Mouse (Mus musculus): ENCODE results near the gene Tspyl3. TPM values are rescaled to one million over a fixed set of nuclear protein-coding genes. Genes with fewer than 3 reads are reported as not detected.

The Tspyl3 gene
- polyA plus RNA-seq, 1 experiment from 2014 or later = 20.8 TPM

DNA sequence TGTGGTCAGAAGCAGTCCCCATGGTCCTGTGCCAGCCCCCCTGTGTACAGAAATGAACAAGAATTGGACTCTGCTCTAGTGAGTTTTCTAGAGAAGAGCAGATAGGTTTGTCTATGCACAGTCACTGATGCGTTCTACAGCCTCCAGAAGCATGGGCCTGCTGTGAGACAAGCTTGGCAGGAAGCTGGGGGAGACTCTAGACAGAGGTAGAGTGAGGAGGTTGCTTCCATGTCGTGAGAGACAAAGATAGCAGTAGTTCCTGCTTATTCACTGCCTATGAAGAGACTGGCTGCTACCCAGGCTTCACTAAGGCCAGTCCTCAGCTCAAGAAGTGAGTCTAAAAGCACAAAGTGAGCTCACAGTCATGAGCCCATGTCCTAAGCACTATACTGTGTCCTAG lies 34.0 kb downstream of the Tspyl3 start:
- H3K27ac ChIP-seq (replicated peaks) = no peak overlapping the region
- H3K4me1 ChIP-seq (replicated peaks) = no peaks in the 10 kb centered on the region
- no peak for ATAC-seq (ENCODE audit: low read depth)
- H3K27me3 ChIP-seq = no peaks in the 10 kb centered on the region
- no peak overlapping the region for H3K9ac ChIP-seq
- H3K36me3 ChIP-seq = peaks cover 93% of the 10 kb centered on the region
- no peaks in the 10 kb centered on the region for H3K9me3 ChIP-seq
- no peak overlapping the region for H3K4me2 ChIP-seq
- no peak overlapping the region for H3K4me3 ChIP-seq
- WGBS = 82% methylated on average over 2 of the region's 2 CpGs

DNA sequence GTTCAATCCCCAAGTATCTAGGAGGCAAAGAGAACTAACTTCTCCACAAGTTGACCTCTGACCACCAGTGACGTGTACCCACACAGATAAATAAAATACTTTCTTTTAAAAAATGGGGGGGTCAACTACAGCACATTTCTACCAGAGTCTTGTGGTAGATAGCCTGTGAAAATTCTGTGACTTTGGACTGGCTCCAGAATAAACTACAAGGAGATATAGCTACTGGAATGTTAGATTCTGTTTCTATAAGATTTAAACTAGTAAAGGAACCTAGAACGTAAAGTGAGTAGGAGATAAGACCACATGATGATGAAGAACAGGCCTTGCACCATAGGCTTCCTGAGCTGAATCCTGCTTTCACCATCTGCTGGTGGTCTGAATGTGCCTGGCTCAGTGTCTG lies 37.4 kb downstream of the Tspyl3 start:
- Histone ChIP-seq H3K36me3 (peaks cover 98% of the 10 kb centered on the region), H3K4me2 (no peak overlapping the region), H3K9ac (no peak overlapping the region), H3K27ac (replicated peaks) (no peak overlapping the region), H3K4me1 (replicated peaks) (no peaks in the 10 kb centered on the region), H3K27me3 (no peaks in the 10 kb centered on the region), H3K4me3 (no peak overlapping the region), H3K9me3 (no peaks in the 10 kb centered on the region)
- ATAC-seq (ENCODE audit: low read depth) = no peak
- 94% methylated on average over 2 of the region's 2 CpGs for WGBS

DNA sequence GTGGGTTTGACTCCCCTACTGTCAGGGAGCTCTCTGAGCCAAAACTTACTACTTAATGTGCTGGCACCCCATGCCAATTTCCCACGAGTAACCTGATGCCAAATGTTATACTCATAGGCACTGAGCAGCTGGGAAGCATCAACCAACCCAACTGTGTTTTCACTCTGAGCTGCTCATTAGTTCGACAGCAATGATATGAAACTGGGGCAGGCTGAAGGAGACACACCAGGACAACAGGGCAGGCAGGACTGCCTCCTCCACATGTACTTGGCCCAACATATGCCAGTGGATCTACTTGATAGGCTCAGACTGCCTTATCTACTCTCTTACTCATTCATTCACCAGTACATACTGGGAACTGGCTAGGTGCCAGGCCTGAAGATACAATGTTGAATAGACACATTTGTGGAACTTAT lies 39.1 kb downstream of the Tspyl3 start:
- Histone ChIP-seq H3K4me2 (no peak overlapping the region), H3K4me1 (replicated peaks) (no peaks in the 10 kb centered on the region), H3K4me3 (no peak overlapping the region), H3K27ac (replicated peaks) (no peak overlapping the region), H3K27me3 (no peaks in the 10 kb centered on the region), H3K36me3 (peaks cover 98% of the 10 kb centered on the region), H3K9ac (no peak overlapping the region), H3K9me3 (no peaks in the 10 kb centered on the region)
- no peak for ATAC-seq (ENCODE audit: low read depth)
- 90% methylated on average over 2 of the region's 2 CpGs for WGBS

DNA sequence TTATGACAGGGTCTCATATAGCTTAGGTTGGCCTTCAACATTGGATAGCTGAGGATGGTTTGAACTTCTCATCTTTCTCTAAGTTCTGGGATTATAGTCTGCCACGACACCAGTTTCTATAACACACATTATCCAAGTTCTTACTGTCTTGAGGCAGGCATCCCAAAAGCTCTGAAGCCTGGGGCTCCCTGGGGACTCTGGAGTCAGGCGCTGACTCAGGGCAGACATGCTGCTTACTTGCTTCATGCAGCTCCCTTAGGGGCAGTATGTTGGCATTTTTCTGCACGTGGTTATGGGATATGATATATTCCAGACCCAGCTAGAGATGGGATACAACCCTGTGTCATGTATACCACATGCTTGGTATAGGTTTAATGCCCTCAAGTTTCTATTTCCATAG lies 45.3 kb downstream of the Tspyl3 start:
- WGBS = 63% methylated on average over 3 of the region's 3 CpGs
- H3K36me3 ChIP-seq = peaks cover 58% of the 10 kb centered on the region

DNA sequence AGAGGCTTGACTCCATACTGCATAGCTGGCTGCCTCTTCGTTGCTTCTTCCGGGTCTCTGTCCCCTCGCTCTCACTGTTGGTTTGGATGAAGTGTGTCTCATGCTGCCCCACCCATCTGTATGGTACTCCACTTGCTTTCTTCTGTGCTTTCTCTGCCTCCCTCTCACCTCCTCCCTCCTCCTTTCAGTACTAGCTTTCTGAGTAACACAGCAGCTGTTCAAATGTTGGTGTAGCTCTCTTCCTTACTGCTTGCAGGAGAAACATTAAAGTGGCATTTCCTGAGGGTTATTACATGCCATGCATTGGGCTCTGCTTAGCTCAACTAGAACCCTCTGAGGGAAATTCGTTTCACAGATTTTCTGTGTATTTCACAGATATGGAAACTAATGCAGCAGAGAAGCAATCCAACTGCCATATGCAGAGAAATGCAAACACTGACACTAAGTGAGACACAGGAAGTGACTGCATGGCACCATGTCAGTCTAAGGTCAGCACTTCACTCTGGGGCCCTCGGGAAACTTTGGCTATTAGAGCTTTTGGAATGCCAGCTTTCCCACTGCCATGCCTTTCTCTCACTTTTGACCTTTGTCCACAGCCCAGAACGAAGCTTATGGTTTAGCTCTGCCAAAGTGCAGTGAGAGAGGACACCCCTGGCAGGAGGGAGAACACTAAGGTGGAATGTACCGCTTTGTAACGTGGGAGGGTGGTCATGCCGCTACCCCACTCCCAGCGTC lies 45.9 kb downstream of the Tspyl3 start:
- Histone ChIP-seq H3K4me2 (no peak overlapping the region), H3K4me3 (no peak overlapping the region), H3K9ac (no peak overlapping the region), H3K4me1 (replicated peaks) (no peaks in the 10 kb centered on the region), H3K27ac (replicated peaks) (no peak overlapping the region), H3K27me3 (no peaks in the 10 kb centered on the region), H3K9me3 (no peaks in the 10 kb centered on the region), H3K36me3 (peaks cover 52% of the 10 kb centered on the region)
- 86% methylated on average over 10 of the region's 10 CpGs for WGBS
- no peak for ATAC-seq (ENCODE audit: low read depth)

More for the DNA sequence above, 45.3 kb downstream of the Tspyl3 start:
- Histone ChIP-seq H3K4me1 (replicated peaks) (no peaks in the 10 kb centered on the region), H3K27me3 (no peaks in the 10 kb centered on the region), H3K9me3 (no peaks in the 10 kb centered on the region), H3K27ac (replicated peaks) (no peak overlapping the region), H3K9ac (no peak overlapping the region), H3K4me2 (no peak overlapping the region), H3K4me3 (no peak overlapping the region)
- ATAC-seq (ENCODE audit: low read depth) = no peak

DNA sequence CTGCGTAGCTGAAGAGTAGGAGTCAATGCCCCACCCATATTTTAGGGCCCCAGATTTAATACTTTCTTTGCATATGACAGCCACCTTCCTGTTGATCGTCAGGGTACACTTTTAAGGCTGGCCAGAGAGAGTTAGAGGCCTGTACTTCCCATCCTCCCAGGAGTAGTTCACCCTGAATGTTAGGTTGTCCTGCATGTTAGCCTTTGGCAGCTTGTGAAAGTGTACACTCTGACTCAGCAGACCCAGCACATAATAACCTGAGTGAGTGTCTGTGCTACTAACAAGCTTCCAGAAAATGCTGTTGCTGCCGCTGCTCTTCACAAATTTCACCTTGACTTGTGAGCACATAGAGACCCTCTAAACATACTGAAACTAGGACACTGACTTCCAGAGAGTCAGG lies 48.1 kb downstream of the Tspyl3 start:
- Histone ChIP-seq H3K36me3 (peaks cover 31% of the 10 kb centered on the region), H3K9me3 (no peaks in the 10 kb centered on the region), H3K27me3 (no peaks in the 10 kb centered on the region), H3K4me1 (replicated peaks) (no peaks in the 10 kb centered on the region), H3K4me3 (no peak overlapping the region), H3K9ac (no peak overlapping the region), H3K4me2 (no peak overlapping the region), H3K27ac (replicated peaks) (no peak overlapping the region)
- no peak for ATAC-seq (ENCODE audit: low read depth)
- WGBS = 90% methylated on average over 3 of the region's 3 CpGs

DNA sequence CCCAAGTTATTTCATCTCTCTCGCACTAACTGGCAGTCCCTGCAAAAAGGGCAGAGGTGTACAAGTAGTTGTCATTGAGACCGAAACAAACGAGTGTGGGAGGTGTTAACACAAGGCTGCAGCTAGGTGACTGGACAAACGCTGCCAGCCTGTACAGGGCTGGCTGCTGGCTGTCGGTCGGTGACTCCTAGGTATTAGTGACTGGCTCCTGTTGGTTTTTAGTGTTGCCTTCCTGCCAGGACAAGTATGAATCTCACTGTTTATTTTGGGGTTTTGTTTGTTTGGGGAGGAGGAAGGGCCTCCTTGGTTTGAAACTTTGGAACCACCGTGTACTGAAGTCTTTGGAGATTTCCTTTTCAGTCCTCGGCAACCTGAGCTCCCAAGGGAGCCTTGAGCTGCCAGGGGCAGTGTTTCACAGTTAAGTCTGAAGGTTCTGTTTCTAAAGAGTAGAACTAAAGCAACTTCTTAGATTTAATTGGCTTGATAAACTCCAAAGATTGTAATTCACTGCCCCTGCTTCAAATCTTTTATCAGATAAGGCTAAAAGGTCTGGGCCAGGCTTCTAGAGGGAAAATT lies 49.2 kb downstream of the Tspyl3 start:
- Histone ChIP-seq H3K27me3 (no peaks in the 10 kb centered on the region), H3K4me2 (no peak overlapping the region), H3K4me3 (no peak overlapping the region), H3K4me1 (replicated peaks) (no peaks in the 10 kb centered on the region), H3K9ac (no peak overlapping the region), H3K27ac (replicated peaks) (no peak overlapping the region), H3K9me3 (no peaks in the 10 kb centered on the region), H3K36me3 (peaks cover 21% of the 10 kb centered on the region)
- WGBS = 77% methylated on average over 8 of the region's 8 CpGs
- ATAC-seq (ENCODE audit: low read depth) = no peak

Other genes starting within 250 kb of the Tspyl3 start
- 192 and 206 TPM in 2 replicates for gene Pdrg1, start 210.0 kb downstream of the Tspyl3 start, polyA plus RNA-seq (2015; fragmentation: Nextera tagmentation; extraction: Ambion mirVana)
- 1.5 and 2.3 TPM in 2 replicates for gene Xkr7, start 193.6 kb downstream of the Tspyl3 start, polyA plus RNA-seq (2015; fragmentation: Nextera tagmentation; extraction: Ambion mirVana)
- gene Ccm2l, start 159.5 kb downstream of the Tspyl3 start, polyA plus RNA-seq (2015; fragmentation: Nextera tagmentation; extraction: Ambion mirVana) = 2.4 and 3.4 TPM in 2 replicates
- gene Hck, start 117.0 kb downstream of the Tspyl3 start, polyA plus RNA-seq (2015; fragmentation: Nextera tagmentation; extraction: Ambion mirVana) = 2.3 and 3.1 TPM in 2 replicates
- 69.7 and 81.7 TPM in 2 replicates for gene Tm9sf4, start 64.1 kb downstream of the Tspyl3 start, polyA plus RNA-seq (2015; fragmentation: Nextera tagmentation; extraction: Ambion mirVana)
- gene Plagl2, start 16.0 kb upstream of the Tspyl3 start, polyA plus RNA-seq (2015; fragmentation: Nextera tagmentation; extraction: Ambion mirVana) = 7.1 and 8.3 TPM in 2 replicates
- gene Pofut1, start 16.1 kb upstream of the Tspyl3 start, polyA plus RNA-seq (2015; fragmentation: Nextera tagmentation; extraction: Ambion mirVana) = 4.9 and 5.5 TPM in 2 replicates
- gene Kif3b, start 66.0 kb upstream of the Tspyl3 start, polyA plus RNA-seq (2015; fragmentation: Nextera tagmentation; extraction: Ambion mirVana) = 16.7 and 17.2 TPM in 2 replicates
- 9.8 and 12.1 TPM in 2 replicates for gene Asxl1, start 120.4 kb upstream of the Tspyl3 start, polyA plus RNA-seq (2015; fragmentation: Nextera tagmentation; extraction: Ambion mirVana)

Measured in neural tube, embryonic 13.5 days (tissue).